Comparison of ENCODE assay signal across 8 mouse cellular contexts in genomic region chr8:95852290-95852689, GRCm38 (mm10). TPM values are rescaled to one million over a fixed set of nuclear protein-coding genes. Genes with fewer than 3 reads are reported as not detected.
DNase-seq lines count a peak whose midpoint lies in the region; ATAC-seq and TF ChIP-seq lines count a peak whose summit lies in the region.

No protein-coding gene starts in this region.

- H3K4me2 ChIP-seq in limb, embryonic 11.5 days (ENCODE audit: low read depth, severe bottlenecking) = peak overlapping the region; percentile 71
- peak overlapping the region; percentile 84; the same call in 1 of the 2 replicates for H3K4me2 ChIP-seq in midbrain, embryonic 11.5 days

- peak; percentile 55 for TF ChIP-seq POLR2A in embryonic fibroblast, embryonic 13.5 days (IDR thresholded peaks at IDR 0.05; ENCODE audit: low read depth, low read length)

- ATAC-seq in limb, embryonic 11.5 days (ENCODE audit: insufficient number of reproducible peaks, low FRiP score, low TSS enrichment, low read depth) = no peak
- no peak for ATAC-seq in midbrain, embryonic 11.5 days (ENCODE audit: low FRiP score)

- peak overlapping the region; percentile 86 for H3K4me3 ChIP-seq in embryonic fibroblast, embryonic 13.5 days (ENCODE audit: insufficient read depth, low read length)
- no peak overlapping the region; the same call in 1 of the 2 replicates for H3K4me3 ChIP-seq in limb, embryonic 11.5 days (ENCODE audit: low read depth, low read length)
- H3K4me3 ChIP-seq in midbrain, embryonic 11.5 days (ENCODE audit: low read depth, low read length) = peak overlapping the region; percentile 69; the same call in 1 of the 2 replicates

- WGBS in limb, embryonic 11.5 days = 74% methylated on average over 4 of the region's 4 CpGs
- 79% methylated on average over 4 of the region's 4 CpGs for WGBS in midbrain, embryonic 11.5 days

- peak overlapping the region; percentile 68; the same call in 1 of the 2 replicates for H3K9ac ChIP-seq in limb, embryonic 11.5 days (ENCODE audit: low read length)
- H3K9ac ChIP-seq in midbrain, embryonic 11.5 days (ENCODE audit: low read length) = no peak overlapping the region; the same call in 1 of the 2 replicates

- 0 out of 2 replicates have a peak, but pooled peaks cover 4% of the 10 kb centered on the region for H3K4me1 ChIP-seq in embryonic fibroblast, embryonic 13.5 days (ENCODE audit: control insufficient read depth, insufficient read depth, low read length)
- H3K4me1 ChIP-seq in limb, embryonic 11.5 days (ENCODE audit: control insufficient read depth, insufficient read depth, low read length) = peaks cover 7% of the 10 kb centered on the region
- peaks cover 8% of the 10 kb centered on the region for H3K4me1 ChIP-seq in midbrain, embryonic 11.5 days (ENCODE audit: control insufficient read depth, insufficient read depth, low read length)

- H3K27me3 ChIP-seq in limb, embryonic 11.5 days (ENCODE audit: control insufficient read depth, insufficient read depth, low read length) = no peaks in the 10 kb centered on the region
- H3K27me3 ChIP-seq in midbrain, embryonic 11.5 days (ENCODE audit: control insufficient read depth, insufficient read depth, low read length) = no peaks in the 10 kb centered on the region

- TF ChIP-seq CTCF in embryonic fibroblast, embryonic 13.5 days (IDR thresholded peaks at IDR 0.05; ENCODE audit: borderline replicate concordance, insufficient read depth, low read length) = no peak

- H3K9me3 ChIP-seq in limb, embryonic 11.5 days (ENCODE audit: control insufficient read depth, low read length) = no peaks in the 10 kb centered on the region
- H3K9me3 ChIP-seq in midbrain, embryonic 11.5 days (ENCODE audit: control insufficient read depth, low read length) = no peaks in the 10 kb centered on the region

- no peaks in the 10 kb centered on the region for H3K36me3 ChIP-seq in limb, embryonic 11.5 days (ENCODE audit: control insufficient read depth, insufficient read depth, low read length)
- no peaks in the 10 kb centered on the region for H3K36me3 ChIP-seq in midbrain, embryonic 11.5 days (ENCODE audit: control insufficient read depth, insufficient read depth, low read length)

- peak overlapping the region; percentile 34 for H3K27ac ChIP-seq in embryonic fibroblast, embryonic 13.5 days (ENCODE audit: insufficient read depth, low read length)
- H3K27ac ChIP-seq in limb, embryonic 11.5 days (replicated peaks; ENCODE audit: low read depth, low read length) = no peak overlapping the region
- H3K27ac ChIP-seq in midbrain, embryonic 11.5 days (ENCODE audit: low read depth, low read length) = no peak overlapping the region

- peak; percentile 13 to 62 for DNase-seq in urinary bladder, postnatal 36 days (ENCODE audit: low spot score in 2 of 2)
- no peak for DNase-seq in urinary bladder, postnatal 4 days (ENCODE audit: low spot score in 2 of 2)
- peak; percentile 23 for DNase-seq in heart, postnatal 4 days
- no peak for DNase-seq in limb, embryonic 11.5 days (ENCODE audit: low spot score)
- peak; percentile 41 for DNase-seq in midbrain, embryonic 11.5 days (ENCODE audit: low spot score, missing footprints)
- DNase-seq in testis, postnatal 14 days (ENCODE audit: low spot score) = no peak
- DNase-seq in urinary bladder, adult 2 months (ENCODE audit: low spot score) = no peak

RNA-seq across cellular contexts. Expression of gene Slc38a7, which starts 1.0 kb away (rescaled TPM):
- polyA plus RNA-seq in embryonic fibroblast, embryonic 13.5 days (2011; ENCODE audit: insufficient read length, low read depth, missing spikeins) = 16.7 and 23.2 TPM in 2 replicates
- 1 to 10 TPM; 7.5 to 7.9 TPM for total RNA-seq in heart, postnatal 4 days (2021)
- 13.8 and 14.8 TPM in 2 replicates for polyA plus RNA-seq in limb, embryonic 11.5 days (2014; fragmentation: Nextera tagmentation; extraction: Ambion mirVana)
- 16.5 and 17.2 TPM in 2 replicates for polyA plus RNA-seq in midbrain, embryonic 11.5 days (2014; fragmentation: Nextera tagmentation; extraction: Ambion mirVana)
- polyA plus RNA-seq in urinary bladder, adult 2 months (2012; rRNA removed) = 19.9 and 22.2 TPM in 2 replicates

RNA-seq across cellular contexts. Expression of gene Sap18b, which starts 27.1 kb away (rescaled TPM):
- 164 and 214 TPM in 2 replicates for polyA plus RNA-seq in embryonic fibroblast, embryonic 13.5 days (2011; ENCODE audit: insufficient read length, low read depth, missing spikeins)
- 100 to 1,000 TPM in 1 of 2 experiments, 10 to 100 TPM in 1; 92.4 to 102 TPM for total RNA-seq in heart, postnatal 4 days (2021)
- polyA plus RNA-seq in limb, embryonic 11.5 days (2014; fragmentation: Nextera tagmentation; extraction: Ambion mirVana) = 421 and 443 TPM in 2 replicates
- polyA plus RNA-seq in midbrain, embryonic 11.5 days (2014; fragmentation: Nextera tagmentation; extraction: Ambion mirVana) = 398 and 408 TPM in 2 replicates
- polyA plus RNA-seq in urinary bladder, adult 2 months (2012; rRNA removed) = 122 and 134 TPM in 2 replicates

RNA-seq across cellular contexts. Expression of gene Got2, which starts 36.1 kb away (rescaled TPM):
- polyA plus RNA-seq in embryonic fibroblast, embryonic 13.5 days (2011; ENCODE audit: insufficient read length, low read depth, missing spikeins) = 122 and 144 TPM in 2 replicates
- total RNA-seq in heart, postnatal 4 days (2021) = 100 to 1,000 TPM; 481 to 500 TPM
- 79.5 and 100 TPM in 2 replicates for polyA plus RNA-seq in limb, embryonic 11.5 days (2014; fragmentation: Nextera tagmentation; extraction: Ambion mirVana)
- polyA plus RNA-seq in midbrain, embryonic 11.5 days (2014; fragmentation: Nextera tagmentation; extraction: Ambion mirVana) = 84.1 and 88.6 TPM in 2 replicates
- 99.3 and 124 TPM in 2 replicates for polyA plus RNA-seq in urinary bladder, adult 2 months (2012; rRNA removed)

RNA-seq across cellular contexts. Expression of gene Cnot1, which starts 45.0 kb away (rescaled TPM):
- polyA plus RNA-seq in embryonic fibroblast, embryonic 13.5 days (2011; ENCODE audit: insufficient read length, low read depth, missing spikeins) = 124 and 145 TPM in 2 replicates
- 100 to 1,000 TPM; 152 to 174 TPM for total RNA-seq in heart, postnatal 4 days (2021)
- polyA plus RNA-seq in limb, embryonic 11.5 days (2014; fragmentation: Nextera tagmentation; extraction: Ambion mirVana) = 137 and 154 TPM in 2 replicates
- 109 and 111 TPM in 2 replicates for polyA plus RNA-seq in midbrain, embryonic 11.5 days (2014; fragmentation: Nextera tagmentation; extraction: Ambion mirVana)
- 52.5 and 62.5 TPM in 2 replicates for polyA plus RNA-seq in urinary bladder, adult 2 months (2012; rRNA removed)

Comparison
In these comparisons a context has a peak if more than half of its experiments do, and no peak if none do; other contexts are left out.
1. DNase-seq: peak in urinary bladder, postnatal 36 days (2 of 2), heart, postnatal 4 days (single experiment) and midbrain, embryonic 11.5 days (single experiment); none in urinary bladder, postnatal 4 days (0 of 2), limb, embryonic 11.5 days (single experiment), testis, postnatal 14 days (single experiment) and urinary bladder, adult 2 months (single experiment).